Mouse (Mus musculus) liver, postnatal 0 days (tissue): Measurements from ENCODE around the gene Rgs8.

ENCODE experiments used
- CTCF ChIP-seq: sonication (generic); IDR thresholded peaks from 2 replicates; pipeline ENCODE4 v1.5.1; 2016; ENCODE audit warnings: antibody characterized with exemption, low read depth
- EP300 ChIP-seq: IDR thresholded peaks from 2 replicates; pipeline ENCODE4 v1.6.1; 2016; ENCODE audit warnings: antibody characterized with exemption, low read depth, mild to moderate bottlenecking

- TF ChIP-seq CTCF = no peak
- no peak for TF ChIP-seq EP300
Observed at GRCm38 (mm10) chr1:153694372-153695120, 41.7 kb downstream of the Rgs8 start.
